Mouse (Mus musculus): ENCODE measurements around the gene Krt82. TPM values are rescaled to one million over a fixed set of nuclear protein-coding genes. Genes with fewer than 3 reads are reported as not detected.
"Not testable (repeated sequence)": the region's sequence is repeated elsewhere in the genome, so short reads cannot be mapped to it uniquely, and the experiment has no call there.

Gene Krt82
- total and polyA plus RNA-seq, 2 experiments from 2014 or later: not detected

DNA sequence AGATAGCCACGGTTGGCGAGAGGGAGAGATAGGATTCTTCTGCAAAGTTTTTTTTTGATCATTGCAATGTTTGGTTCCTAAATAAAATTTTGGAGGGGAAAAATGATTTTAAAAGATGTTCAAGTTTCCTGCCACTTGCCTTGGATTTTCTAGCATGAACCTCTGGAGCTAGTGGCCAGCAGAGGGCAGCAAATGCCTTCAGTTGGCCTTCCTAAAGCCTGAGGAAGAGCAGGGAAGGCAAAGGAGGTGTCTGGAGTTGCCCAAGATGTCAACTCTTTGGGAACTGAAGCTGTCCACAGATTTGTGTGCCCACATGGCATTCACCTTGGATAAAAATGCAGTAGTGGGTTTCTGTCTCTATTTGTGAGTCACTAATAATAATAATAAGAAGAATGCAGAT lies 30.7 kb downstream of the Krt82 start:
- H3K27ac ChIP-seq: no peak overlapping the region
- no peaks in the 10 kb centered on the region for H3K9me3 ChIP-seq (ENCODE audit: low read length)
- H3K4me1 ChIP-seq (ENCODE audit: insufficient read depth, low read length): no peaks in the 10 kb centered on the region
- DNase-seq (ENCODE audit: low spot score) (peak; percentile 91), ATAC-seq (no peak)
- 10% methylated on average over 2 of the region's 2 CpGs for WGBS
- peak; percentile 92 for TF ChIP-seq CTCF (IDR thresholded peaks at IDR 0.05; ENCODE audit: low read depth)
- no peak overlapping the region for H3K9ac ChIP-seq (replicated peaks; ENCODE audit: low read length)
- H3K4me3 ChIP-seq (ENCODE audit: low read length): no peak overlapping the region
- H3K36me3 ChIP-seq (ENCODE audit: insufficient read depth, low read length): no peaks in the 10 kb centered on the region
- no peak overlapping the region for H3K4me2 ChIP-seq (ENCODE audit: low read depth, low read length)
- H3K27me3 ChIP-seq (ENCODE audit: insufficient read depth, low read length): no peaks in the 10 kb centered on the region; the same call in 1 of the 2 replicates

DNA sequence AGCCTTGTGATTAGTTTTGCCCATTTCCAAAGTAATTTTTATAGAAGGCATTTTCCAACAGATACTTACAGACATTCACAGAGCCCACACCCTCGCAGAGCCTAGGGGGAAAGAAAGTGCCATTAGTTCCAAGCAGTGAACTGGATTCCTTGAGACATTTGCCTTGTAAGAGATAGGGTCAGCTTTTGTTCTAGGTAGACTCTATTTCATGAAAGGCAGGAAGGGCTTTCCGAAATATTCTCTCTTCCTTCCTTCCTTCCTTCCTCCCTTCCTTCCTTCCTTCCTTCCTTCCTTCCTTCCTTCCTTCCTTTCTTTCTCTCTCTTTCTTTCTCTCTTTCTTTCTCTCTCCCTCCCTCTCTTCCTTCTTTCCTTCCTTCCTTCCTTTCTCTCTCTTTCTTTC lies 33.3 kb downstream of the Krt82 start, which contains the start of gene Gm49425:
TSS of gene Gm49425 (minus strand) at position 101 of the 400 bp plus-strand sequence.
- 83% methylated on average over 2 of the region's 2 CpGs for WGBS
- not testable (repeated sequence) for H3K4me1 ChIP-seq (ENCODE audit: insufficient read depth, low read length)

DNA sequence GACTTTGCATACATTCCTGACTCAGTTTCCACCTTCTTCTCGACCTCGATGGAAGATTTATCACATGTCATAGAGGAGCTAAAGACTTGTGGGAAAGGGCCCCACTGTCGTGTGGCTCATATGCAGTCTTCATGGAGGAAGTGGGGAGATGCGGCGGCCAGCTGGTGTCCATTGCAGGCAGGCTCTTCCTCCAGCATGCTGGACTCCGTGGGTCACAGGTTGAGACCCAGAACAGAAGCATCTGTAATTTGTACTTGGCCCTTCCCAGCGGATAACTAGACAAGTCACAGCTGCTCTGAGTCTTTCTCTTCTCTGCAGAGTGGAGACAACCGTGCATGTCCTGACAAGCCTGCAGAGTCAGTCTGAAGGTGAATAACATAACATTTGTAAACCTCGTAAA lies 42.2 kb downstream of the Krt82 start:
- H3K4me3 ChIP-seq (ENCODE audit: low read length): no peak overlapping the region
- no peaks in the 10 kb centered on the region for H3K36me3 ChIP-seq (ENCODE audit: insufficient read depth, low read length)
- H3K27me3 ChIP-seq (ENCODE audit: insufficient read depth, low read length): no peaks in the 10 kb centered on the region
- no peak overlapping the region for H3K27ac ChIP-seq
- DNase-seq (ENCODE audit: low spot score) (no peak), ATAC-seq (no peak)
- no peaks in the 10 kb centered on the region for H3K9me3 ChIP-seq (ENCODE audit: low read length)
- no peak overlapping the region for H3K4me2 ChIP-seq (ENCODE audit: low read depth, low read length)
- no peak overlapping the region for H3K9ac ChIP-seq (replicated peaks; ENCODE audit: low read length)
- peaks cover 4% of the 10 kb centered on the region; the same call in 1 of the 2 replicates for H3K4me1 ChIP-seq (ENCODE audit: insufficient read depth, low read length)
- TF ChIP-seq CTCF (IDR thresholded peaks at IDR 0.05; ENCODE audit: low read depth): no peak
- WGBS: 85% methylated on average over 9 of the region's 9 CpGs

More for the DNA sequence above, 33.3 kb downstream of the Krt82 start, which contains the start of gene Gm49425:
- H3K4me2 ChIP-seq (ENCODE audit: low read depth, low read length); H3K27ac ChIP-seq; H3K9me3 ChIP-seq (ENCODE audit: low read length); ATAC-seq; H3K27me3 ChIP-seq (ENCODE audit: insufficient read depth, low read length); H3K9ac ChIP-seq (replicated peaks; ENCODE audit: low read length); H3K36me3 ChIP-seq (ENCODE audit: insufficient read depth, low read length); DNase-seq (ENCODE audit: low spot score); H3K4me3 ChIP-seq (ENCODE audit: low read length): not testable (repeated sequence)

DNA sequence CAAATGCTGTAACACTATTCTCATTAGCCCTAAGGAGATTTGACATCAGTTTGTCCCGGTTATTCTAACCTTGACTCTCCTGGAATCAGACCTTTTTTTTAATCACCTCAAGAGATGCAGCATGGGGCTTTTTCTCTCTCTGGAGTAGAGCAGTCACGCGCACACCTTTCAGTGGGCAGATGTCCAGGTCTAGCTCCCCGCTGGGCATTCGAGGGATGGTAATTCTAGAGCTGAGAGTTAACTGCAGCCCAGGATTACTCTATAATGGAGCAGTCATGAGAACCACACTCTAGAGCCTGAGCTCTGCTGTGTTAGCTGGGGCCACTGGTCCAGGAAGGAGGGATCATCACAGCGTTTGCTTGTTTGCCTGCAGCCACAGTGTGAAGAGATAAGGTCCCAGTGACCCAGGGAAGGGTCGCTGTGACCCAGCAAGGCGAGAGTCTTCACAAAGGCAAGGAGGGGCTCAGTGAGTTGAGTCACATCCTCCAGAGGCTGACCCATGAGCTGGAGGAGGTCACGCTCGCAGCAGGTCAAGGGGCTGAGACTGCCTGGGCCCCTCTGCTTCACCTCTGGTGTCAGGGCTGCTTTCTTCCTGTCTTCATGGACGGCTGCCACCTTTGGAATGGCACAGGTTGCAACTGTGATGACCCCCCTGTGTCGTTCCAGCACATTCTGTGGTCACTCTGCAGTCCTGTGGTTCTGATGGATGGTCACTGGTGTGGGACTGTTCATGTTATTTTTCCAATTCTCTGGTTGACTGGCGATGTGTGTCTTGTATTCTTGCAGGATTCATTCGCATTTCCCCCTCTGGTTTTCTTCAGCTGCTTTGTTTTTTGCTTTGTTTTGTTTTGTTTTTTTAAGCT lies 43.3 kb downstream of the Krt82 start:
- Histone ChIP-seq H3K27ac (no peak overlapping the region), H3K27me3 (ENCODE audit: insufficient read depth, low read length) (no peaks in the 10 kb centered on the region), H3K4me3 (ENCODE audit: low read length) (no peak overlapping the region), H3K36me3 (ENCODE audit: insufficient read depth, low read length) (no peaks in the 10 kb centered on the region), H3K9ac (replicated peaks; ENCODE audit: low read length) (no peak overlapping the region), H3K4me2 (ENCODE audit: low read depth, low read length) (no peak overlapping the region), H3K4me1 (ENCODE audit: insufficient read depth, low read length) (peaks cover 4% of the 10 kb centered on the region; the same call in 1 of the 2 replicates), H3K9me3 (ENCODE audit: low read length) (no peaks in the 10 kb centered on the region)
- WGBS: 52% methylated on average over 14 of the region's 14 CpGs
- ATAC-seq: no peak
- no peak for TF ChIP-seq CTCF (IDR thresholded peaks at IDR 0.05; ENCODE audit: low read depth)
- DNase-seq (ENCODE audit: low spot score): no peak

DNA sequence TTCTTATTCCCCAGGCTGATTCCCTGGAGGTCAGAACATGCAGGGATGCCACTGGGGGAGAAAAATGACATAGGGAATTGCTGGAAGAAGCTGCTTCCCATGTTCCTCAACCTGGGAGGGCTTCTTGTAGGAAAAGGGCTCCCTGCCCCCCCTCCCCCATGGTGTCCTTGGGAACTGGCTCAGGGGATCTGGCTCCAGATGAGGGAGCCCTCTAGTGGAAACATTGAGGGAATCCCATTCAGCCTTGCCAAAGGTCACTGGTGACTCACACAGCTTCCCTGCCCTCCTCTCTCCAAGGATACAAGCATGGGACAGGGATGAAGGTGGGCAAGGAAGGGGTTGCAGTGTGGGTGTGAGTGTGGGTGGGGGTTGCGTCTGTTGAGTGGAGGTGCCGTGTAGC lies 53.3 kb downstream of the Krt82 start:
- Histone ChIP-seq H3K27me3 (ENCODE audit: insufficient read depth, low read length) (no peaks in the 10 kb centered on the region), H3K4me2 (ENCODE audit: low read depth, low read length) (no peak overlapping the region), H3K4me3 (ENCODE audit: low read length) (no peak overlapping the region), H3K36me3 (ENCODE audit: insufficient read depth, low read length) (no peaks in the 10 kb centered on the region), H3K9me3 (ENCODE audit: low read length) (no peaks in the 10 kb centered on the region), H3K4me1 (ENCODE audit: insufficient read depth, low read length) (no peaks in the 10 kb centered on the region), H3K9ac (replicated peaks; ENCODE audit: low read length) (no peak overlapping the region), H3K27ac (no peak overlapping the region)
- peak; percentile 53 for TF ChIP-seq CTCF (IDR thresholded peaks at IDR 0.05; ENCODE audit: low read depth)
- DNase-seq (ENCODE audit: low spot score): peak; percentile 40
- WGBS: 77% methylated on average over 2 of the region's 2 CpGs
- no peak; the same call in 1 of the 2 replicates for ATAC-seq

DNA sequence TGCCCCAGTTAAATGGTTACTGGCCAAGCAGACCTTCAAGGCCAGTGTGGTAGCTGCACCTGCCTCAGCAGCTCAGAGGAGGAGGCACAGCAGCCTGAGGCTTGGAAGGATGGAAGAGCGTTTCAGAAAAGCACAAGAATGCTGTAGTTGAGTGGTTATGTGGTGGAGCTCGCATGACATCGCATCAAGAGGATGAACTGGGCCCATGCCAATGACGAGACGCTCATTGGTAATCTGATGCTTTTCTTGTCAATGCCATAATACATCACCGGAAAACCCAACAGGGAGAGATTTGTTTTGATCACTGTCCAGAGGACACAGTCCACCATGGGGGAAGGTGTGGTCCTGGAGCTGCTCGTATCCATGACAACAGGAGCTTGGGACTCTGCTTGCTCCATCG lies 55.2 kb downstream of the Krt82 start:
- no peak for TF ChIP-seq CTCF (IDR thresholded peaks at IDR 0.05; ENCODE audit: low read depth)
- ATAC-seq (no peak), DNase-seq (ENCODE audit: low spot score) (no peak)
- Histone ChIP-seq H3K27ac (no peak overlapping the region), H3K27me3 (ENCODE audit: insufficient read depth, low read length) (no peaks in the 10 kb centered on the region), H3K36me3 (ENCODE audit: insufficient read depth, low read length) (no peaks in the 10 kb centered on the region), H3K4me3 (ENCODE audit: low read length) (no peak overlapping the region), H3K9ac (replicated peaks; ENCODE audit: low read length) (no peak overlapping the region), H3K4me2 (ENCODE audit: low read depth, low read length) (no peak overlapping the region), H3K9me3 (ENCODE audit: low read length) (no peaks in the 10 kb centered on the region), H3K4me1 (ENCODE audit: insufficient read depth, low read length) (no peaks in the 10 kb centered on the region)
- WGBS: 81% methylated on average over 8 of the region's 8 CpGs

DNA sequence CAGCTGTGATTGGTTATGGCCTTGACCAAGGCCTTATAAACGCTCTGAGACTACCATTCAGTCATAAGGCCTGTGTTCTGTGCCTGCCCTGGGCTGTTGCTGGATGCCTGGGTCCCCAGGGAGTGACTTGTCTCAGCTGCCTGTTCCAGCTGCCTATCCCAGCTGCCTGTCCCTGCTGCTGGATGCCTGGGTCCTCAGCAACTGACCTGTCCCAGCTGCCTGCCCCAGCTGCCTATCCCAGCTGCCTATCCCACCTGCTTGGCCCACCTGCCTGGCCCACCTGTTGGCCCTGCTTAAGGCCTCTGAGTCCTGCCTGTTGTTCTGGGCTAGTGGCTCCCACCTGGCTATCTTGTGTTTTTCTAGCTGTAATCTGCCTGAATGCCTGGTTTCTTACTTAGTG lies 56.3 kb downstream of the Krt82 start:
- 67% methylated on average over 1 of the region's 1 CpGs for WGBS
- Histone ChIP-seq H3K4me2 (ENCODE audit: low read depth, low read length) (no peak overlapping the region), H3K4me1 (ENCODE audit: insufficient read depth, low read length) (no peaks in the 10 kb centered on the region), H3K36me3 (ENCODE audit: insufficient read depth, low read length) (no peaks in the 10 kb centered on the region), H3K9me3 (ENCODE audit: low read length) (no peaks in the 10 kb centered on the region), H3K27me3 (ENCODE audit: insufficient read depth, low read length) (no peaks in the 10 kb centered on the region), H3K27ac (no peak overlapping the region), H3K9ac (replicated peaks; ENCODE audit: low read length) (no peak overlapping the region), H3K4me3 (ENCODE audit: low read length) (no peak overlapping the region)
- ATAC-seq: no peak
- TF ChIP-seq CTCF (IDR thresholded peaks at IDR 0.05; ENCODE audit: low read depth): no peak
- DNase-seq (ENCODE audit: low spot score): no peak

Measured in hindbrain, postnatal 0 days (tissue).